Mouse (Mus musculus): Measurements from ENCODE around the gene Itsn1. TPM values are rescaled to one million over a fixed set of nuclear protein-coding genes. Genes with fewer than 3 reads are reported as not detected.
A peak's percentile ranks its signal among the peaks of the same experiment; 100 is the strongest.

Itsn1 gene
- polyA plus RNA-seq, 1 experiment from 2014 or later = 56.5 TPM

- ATAC-seq (ENCODE audit: low read depth) = peak; percentile 74
- H3K9ac ChIP-seq (replicated peaks; ENCODE audit: low read depth, low read length) = no peak overlapping the region
- 36% methylated on average over 17 of the region's 17 CpGs for WGBS
- H3K4me1 ChIP-seq (ENCODE audit: control insufficient read depth, insufficient read depth, low read length) = peaks cover 9% of the 10 kb centered on the region; the same call in 1 of the 2 replicates
- peak overlapping the region; percentile 35; the same call in 1 of the 2 replicates for H3K4me2 ChIP-seq (ENCODE audit: low read depth, low read length)
- no peak overlapping the region for H3K4me3 ChIP-seq (ENCODE audit: low read depth, low read length)
- no peak overlapping the region for H3K27ac ChIP-seq (ENCODE audit: low read depth, low read length)
- H3K9me3 ChIP-seq (ENCODE audit: control insufficient read depth, low read length) = no peaks in the 10 kb centered on the region
- H3K36me3 ChIP-seq (ENCODE audit: control insufficient read depth, insufficient read depth, low read length) = peaks cover 6% of the 10 kb centered on the region; the same call in 1 of the 2 replicates
- no peaks in the 10 kb centered on the region for H3K27me3 ChIP-seq (ENCODE audit: control insufficient read depth, insufficient read depth, low read length)
These were observed 188.6 kb downstream of the Itsn1 start for GRCm38 (mm10) chr16:91917631-91918096.

- H3K9me3 ChIP-seq (ENCODE audit: control insufficient read depth, low read length) = no peaks in the 10 kb centered on the region
- H3K4me1 ChIP-seq (ENCODE audit: control insufficient read depth, insufficient read depth, low read length) = peaks cover 9% of the 10 kb centered on the region; the same call in 1 of the 2 replicates
- 0 out of 2 replicates have a peak overlapping the region, but pooled peaks have one; percentile 10 for H3K27ac ChIP-seq (ENCODE audit: low read depth, low read length)
- H3K4me2 ChIP-seq (ENCODE audit: low read depth, low read length) = no peak overlapping the region
- H3K36me3 ChIP-seq (ENCODE audit: control insufficient read depth, insufficient read depth, low read length) = no peaks in the 10 kb centered on the region; the same call in 1 of the 2 replicates
- H3K4me3 ChIP-seq (ENCODE audit: low read depth, low read length) = no peak overlapping the region
- ATAC-seq (ENCODE audit: low read depth) = peak; percentile 64; the same call in 1 of the 2 replicates
- H3K27me3 ChIP-seq (ENCODE audit: control insufficient read depth, insufficient read depth, low read length) = no peaks in the 10 kb centered on the region
- 60% methylated on average over 4 of the region's 4 CpGs for WGBS
- no peak overlapping the region for H3K9ac ChIP-seq (replicated peaks; ENCODE audit: low read depth, low read length)
These were observed 189.4 kb downstream of the Itsn1 start for GRCm38 (mm10) chr16:91918461-91918860.

- ATAC-seq (ENCODE audit: low read depth) = no peak
- WGBS = 56% methylated on average over 6 of the region's 6 CpGs
- Histone ChIP-seq H3K4me3 (ENCODE audit: low read depth, low read length) (no peak overlapping the region), H3K9me3 (ENCODE audit: control insufficient read depth, low read length) (no peaks in the 10 kb centered on the region), H3K4me2 (ENCODE audit: low read depth, low read length) (no peak overlapping the region), H3K36me3 (ENCODE audit: control insufficient read depth, insufficient read depth, low read length) (peaks cover 6% of the 10 kb centered on the region), H3K9ac (replicated peaks; ENCODE audit: low read depth, low read length) (no peak overlapping the region), H3K27me3 (ENCODE audit: control insufficient read depth, insufficient read depth, low read length) (no peaks in the 10 kb centered on the region), H3K4me1 (ENCODE audit: control insufficient read depth, insufficient read depth, low read length) (peaks cover 9% of the 10 kb centered on the region; the same call in 1 of the 2 replicates), H3K27ac (ENCODE audit: low read depth, low read length) (no peak overlapping the region)
These were observed 190.0 kb downstream of the Itsn1 start for GRCm38 (mm10) chr16:91919056-91919455.

GRCm38 (mm10) chr16:91921340-91921739, 192.3 kb downstream of the Itsn1 start:
- H3K4me3 ChIP-seq (ENCODE audit: low read depth, low read length) = no peak overlapping the region
- ATAC-seq (ENCODE audit: low read depth) = no peak
- no peak overlapping the region for H3K4me2 ChIP-seq (ENCODE audit: low read depth, low read length)
- peaks cover 28% of the 10 kb centered on the region for H3K36me3 ChIP-seq (ENCODE audit: control insufficient read depth, insufficient read depth, low read length)
- 96% methylated on average over 11 of the region's 11 CpGs for WGBS
- no peak overlapping the region for H3K9ac ChIP-seq (replicated peaks; ENCODE audit: low read depth, low read length)
- H3K27ac ChIP-seq (ENCODE audit: low read depth, low read length) = no peak overlapping the region
- H3K4me1 ChIP-seq (ENCODE audit: control insufficient read depth, insufficient read depth, low read length) = peaks cover 9% of the 10 kb centered on the region; the same call in 1 of the 2 replicates
- no peaks in the 10 kb centered on the region for H3K27me3 ChIP-seq (ENCODE audit: control insufficient read depth, insufficient read depth, low read length)
- H3K9me3 ChIP-seq (ENCODE audit: control insufficient read depth, low read length) = no peaks in the 10 kb centered on the region

- H3K36me3 ChIP-seq (ENCODE audit: control insufficient read depth, insufficient read depth, low read length) = peaks cover 39% of the 10 kb centered on the region
- H3K9ac ChIP-seq (replicated peaks; ENCODE audit: low read depth, low read length) = no peak overlapping the region
- H3K27me3 ChIP-seq (ENCODE audit: control insufficient read depth, insufficient read depth, low read length) = no peaks in the 10 kb centered on the region
- H3K9me3 ChIP-seq (ENCODE audit: control insufficient read depth, low read length) = no peaks in the 10 kb centered on the region
- no peak for ATAC-seq (ENCODE audit: low read depth)
- H3K27ac ChIP-seq (ENCODE audit: low read depth, low read length) = no peak overlapping the region
- H3K4me1 ChIP-seq (ENCODE audit: control insufficient read depth, insufficient read depth, low read length) = 0 out of 2 replicates have a peak, but pooled peaks cover 3% of the 10 kb centered on the region
- WGBS = 84% methylated on average over 8 of the region's 8 CpGs
- H3K4me3 ChIP-seq (ENCODE audit: low read depth, low read length) = no peak overlapping the region
- no peak overlapping the region for H3K4me2 ChIP-seq (ENCODE audit: low read depth, low read length)
These were observed 193.9 kb downstream of the Itsn1 start for GRCm38 (mm10) chr16:91922939-91923338.

- no peaks in the 10 kb centered on the region for H3K4me1 ChIP-seq (ENCODE audit: control insufficient read depth, insufficient read depth, low read length)
- no peak overlapping the region for H3K9ac ChIP-seq (replicated peaks; ENCODE audit: low read depth, low read length)
- H3K27me3 ChIP-seq (ENCODE audit: control insufficient read depth, insufficient read depth, low read length) = no peaks in the 10 kb centered on the region
- H3K27ac ChIP-seq (ENCODE audit: low read depth, low read length) = no peak overlapping the region
- H3K4me2 ChIP-seq (ENCODE audit: low read depth, low read length) = no peak overlapping the region
- H3K4me3 ChIP-seq (ENCODE audit: low read depth, low read length) = no peak overlapping the region
- no peaks in the 10 kb centered on the region for H3K9me3 ChIP-seq (ENCODE audit: control insufficient read depth, low read length)
- no peak for ATAC-seq (ENCODE audit: low read depth)
- WGBS = 86% methylated on average over 8 of the region's 8 CpGs
- peaks cover 52% of the 10 kb centered on the region for H3K36me3 ChIP-seq (ENCODE audit: control insufficient read depth, insufficient read depth, low read length)
These were observed 195.3 kb downstream of the Itsn1 start for GRCm38 (mm10) chr16:91924426-91924825.

GRCm38 (mm10) chr16:91927911-91928630, 199.0 kb downstream of the Itsn1 start:
- H3K27me3 ChIP-seq (ENCODE audit: control insufficient read depth, insufficient read depth, low read length) = no peaks in the 10 kb centered on the region
- H3K4me1 ChIP-seq (ENCODE audit: control insufficient read depth, insufficient read depth, low read length) = peaks cover 10% of the 10 kb centered on the region; the same call in 1 of the 2 replicates
- 90% methylated on average over 16 of the region's 16 CpGs for WGBS
- H3K36me3 ChIP-seq (ENCODE audit: control insufficient read depth, insufficient read depth, low read length) = peaks cover 52% of the 10 kb centered on the region
- H3K9me3 ChIP-seq (ENCODE audit: control insufficient read depth, low read length) = no peaks in the 10 kb centered on the region
- H3K27ac ChIP-seq (ENCODE audit: low read depth, low read length) = no peak overlapping the region
- H3K4me3 ChIP-seq (ENCODE audit: low read depth, low read length) = no peak overlapping the region
- no peak overlapping the region for H3K9ac ChIP-seq (replicated peaks; ENCODE audit: low read depth, low read length)
- ATAC-seq (ENCODE audit: low read depth) = no peak
- H3K4me2 ChIP-seq (ENCODE audit: low read depth, low read length) = no peak overlapping the region

GRCm38 (mm10) chr16:91931078-91932013, 202.3 kb downstream of the Itsn1 start:
- H3K27ac ChIP-seq (ENCODE audit: low read depth, low read length) = peak overlapping the region; percentile 88
- WGBS = 1% methylated on average over 53 of the region's 53 CpGs
- H3K27me3 ChIP-seq (ENCODE audit: control insufficient read depth, insufficient read depth, low read length) = no peaks in the 10 kb centered on the region
- H3K4me1 ChIP-seq (ENCODE audit: control insufficient read depth, insufficient read depth, low read length) = peaks cover 10% of the 10 kb centered on the region; the same call in 1 of the 2 replicates
- no peaks in the 10 kb centered on the region for H3K9me3 ChIP-seq (ENCODE audit: control insufficient read depth, low read length)
- ATAC-seq (ENCODE audit: low read depth) = peak; percentile 95
- peak overlapping the region; percentile 75 for H3K4me2 ChIP-seq (ENCODE audit: low read depth, low read length)
- H3K9ac ChIP-seq (replicated peaks; ENCODE audit: low read depth, low read length) = peak overlapping the region; percentile 91
- H3K4me3 ChIP-seq (ENCODE audit: low read depth, low read length) = peak overlapping the region; percentile 99
- peaks cover 24% of the 10 kb centered on the region for H3K36me3 ChIP-seq (ENCODE audit: control insufficient read depth, insufficient read depth, low read length)
